Mouse (Mus musculus) MEL (cell line): ENCODE measurements around the gene Vmn1r232. TPM values are rescaled to one million over a fixed set of nuclear protein-coding genes. Genes with fewer than 3 reads are reported as not detected.

Experiments
- DNase-seq: peaks from one replicate; pipeline ENCODE4 v3.0.0; 2011; ENCODE audit warnings: low read depth, low spot score
- H3K27ac ChIP-seq: 2 replicates; pipeline ENCODE4 v1.5.1; 2012; ENCODE audit warnings: low read depth, mild to moderate bottlenecking, control low read depth, low read length, moderate library complexity; ENCODE audit not compliant: control insufficient read depth
- H3K27me3 ChIP-seq, 2 experiments: fragments of 150-350 bp in 1 of 2; sonication (generic) in 1 of 2; 2 replicates each; pipeline ENCODE4 v1.6.1; 2012; ENCODE audit warnings: low read length in 2 of 2, mild to moderate bottlenecking in 2 of 2, improper control_type of control experiment in 1 of 2, moderate library complexity in 1 of 2; ENCODE audit not compliant: insufficient read depth in 2 of 2, control insufficient read depth in 1 of 2
- H3K36me3 ChIP-seq, 2 experiments: 2 replicates each; pipeline ENCODE4 v1.6.1; 2012 to 2014; ENCODE audit warnings: low read length in 2 of 2, improper control_type of control experiment in 1 of 2, inconsistent platforms in 1 of 2, mild to moderate bottlenecking in 1 of 2; ENCODE audit not compliant: insufficient read depth in 2 of 2, control insufficient read depth in 1 of 2
- H3K4me1 ChIP-seq, 2 experiments: fragments of 150-350 bp in 1 of 2; sonication (generic) in 1 of 2; 2 replicates each; pipeline ENCODE4 v1.6.1; 2012; ENCODE audit warnings: low read length in 2 of 2, improper control_type of control experiment in 1 of 2, mild to moderate bottlenecking in 1 of 2; ENCODE audit not compliant: insufficient read depth in 2 of 2, control insufficient read depth in 1 of 2
- H3K4me3 ChIP-seq, 2 experiments: fragments of 150-350 bp in 1 of 2; sonication (generic) in 1 of 2; 2 replicates each; pipeline ENCODE4 v1.5.1; 2012; ENCODE audit warnings: low read depth in 2 of 2, low read length in 2 of 2, mild to moderate bottlenecking in 2 of 2, moderate library complexity in 2 of 2, control low read depth in 1 of 2, improper control_type of control experiment in 1 of 2; ENCODE audit not compliant: control insufficient read depth in 1 of 2, insufficient read depth in 1 of 2
- H3K79me2 ChIP-seq: 2 replicates; pipeline ENCODE4 v1.6.1; 2012; ENCODE audit warnings: mild to moderate bottlenecking, low read length, moderate library complexity; ENCODE audit not compliant: control insufficient read depth, poor library complexity, insufficient read depth
- H3K9ac ChIP-seq: 2 replicates; pipeline ENCODE4 v1.6.1; 2012; ENCODE audit warnings: low read depth, mild to moderate bottlenecking, control low read depth, low read length, moderate library complexity; ENCODE audit not compliant: control insufficient read depth, poor library complexity, severe bottlenecking
- H3K9me3 ChIP-seq: fragments of 150-350 bp; sonication (generic); replicated peaks from 2 replicates; pipeline ENCODE4 v1.6.1; 2012; ENCODE audit warnings: mild to moderate bottlenecking, low read length, improper control_type of control experiment, moderate library complexity; ENCODE audit not compliant: insufficient read depth
- BHLHE40 ChIP-seq: IDR thresholded peaks from 2 replicates; pipeline ENCODE4 v1.6.1; 2012; ENCODE audit warnings: low read depth, mild to moderate bottlenecking, inconsistent platforms, low read length, improper control_type of control experiment, borderline replicate concordance
- CHD2 ChIP-seq: IDR thresholded peaks from 2 replicates; pipeline ENCODE4 v1.6.1; 2011; ENCODE audit warnings: low read length, improper control_type of control experiment
- E2F4 ChIP-seq: IDR thresholded peaks from 2 replicates; pipeline ENCODE4 v1.6.1; 2011; ENCODE audit warnings: low read depth, low read length, improper control_type of control experiment, borderline replicate concordance
- ELF1 ChIP-seq: IDR thresholded peaks from 2 replicates; pipeline ENCODE4 v1.6.1; 2014; ENCODE audit warnings: low read depth, mild to moderate bottlenecking, inconsistent platforms, low read length, improper control_type of control experiment, moderate library complexity
- EP300 ChIP-seq, 2 experiments: IDR thresholded peaks; 2 replicates each; pipeline ENCODE4 v1.6.1; 2011; ENCODE audit warnings: improper control_type of control experiment in 2 of 2, low read length in 2 of 2, low read depth in 1 of 2, mild to moderate bottlenecking in 1 of 2
- GABPA ChIP-seq: IDR thresholded peaks from 2 replicates; pipeline ENCODE4 v1.6.1; 2012; ENCODE audit warnings: low read depth, mild to moderate bottlenecking, inconsistent platforms, low read length, improper control_type of control experiment, moderate library complexity
- GATA1 ChIP-seq: IDR thresholded peaks from 2 replicates; pipeline ENCODE4 v1.6.1; 2011; ENCODE audit warnings: low read depth, low read length, improper control_type of control experiment
- JUND ChIP-seq: IDR thresholded peaks from 2 replicates; pipeline ENCODE4 v1.6.1; 2011; ENCODE audit warnings: low read depth, mild to moderate bottlenecking, improper control_type of control experiment, low read length
- MAX ChIP-seq: IDR thresholded peaks from 2 replicates; pipeline ENCODE4 v1.6.1; 2011; ENCODE audit warnings: low read length, improper control_type of control experiment
- MAZ ChIP-seq: IDR thresholded peaks from 2 replicates; pipeline ENCODE4 v1.6.1; 2012; ENCODE audit warnings: low read depth, mild to moderate bottlenecking, inconsistent platforms, low read length, improper control_type of control experiment
- MEF2A ChIP-seq: IDR thresholded peaks from 2 replicates; pipeline ENCODE4 v1.6.1; 2014; ENCODE audit warnings: low read depth, mild to moderate bottlenecking, inconsistent platforms, low read length, improper control_type of control experiment; ENCODE audit not compliant: poor library complexity, insufficient replicate concordance, severe bottlenecking; ENCODE audit errors: extremely low read depth
- MXI1 ChIP-seq: IDR thresholded peaks from 2 replicates; pipeline ENCODE4 v1.6.1; 2011; ENCODE audit warnings: mild to moderate bottlenecking, low read depth, low read length, improper control_type of control experiment
- MYB ChIP-seq: IDR thresholded peaks from 2 replicates; pipeline ENCODE4 v1.6.1; 2011; ENCODE audit warnings: mild to moderate bottlenecking, low read depth, low read length, improper control_type of control experiment
- NELFE ChIP-seq: IDR thresholded peaks from 2 replicates; pipeline ENCODE4 v1.6.1; 2011; ENCODE audit warnings: low read depth, low read length, improper control_type of control experiment
- NRF1 ChIP-seq: IDR thresholded peaks from 2 replicates; pipeline ENCODE4 v1.6.1; 2014; ENCODE audit warnings: low read depth, mild to moderate bottlenecking, inconsistent platforms, low read length, improper control_type of control experiment, moderate library complexity; ENCODE audit not compliant: poor library complexity, insufficient read depth, severe bottlenecking
- POLR2A ChIP-seq, 2 experiments: IDR thresholded peaks; 2 replicates each; pipeline ENCODE4 v1.6.1; 2011 to 2012; ENCODE audit warnings: low read length in 2 of 2, mild to moderate bottlenecking in 2 of 2, control low read depth in 1 of 2, improper control_type of control experiment in 1 of 2, low read depth in 1 of 2, moderate library complexity in 1 of 2; ENCODE audit not compliant: control insufficient read depth in 1 of 2, insufficient read depth in 1 of 2, poor library complexity in 1 of 2
- POLR2AphosphoS2 ChIP-seq: IDR thresholded peaks from 2 replicates; pipeline ENCODE4 v1.6.1; 2011; ENCODE audit warnings: low read length, improper control_type of control experiment
- POLR2AphosphoS5 ChIP-seq: IDR thresholded peaks from 2 replicates; pipeline ENCODE4 v1.6.1; 2012; ENCODE audit warnings: low read depth, borderline replicate concordance, mild to moderate bottlenecking, inconsistent platforms, low read length, moderate library complexity, mixed read lengths
- RAD21 ChIP-seq: IDR thresholded peaks from 2 replicates; pipeline ENCODE4 v1.6.1; 2011; ENCODE audit warnings: mild to moderate bottlenecking, low read depth, low read length, improper control_type of control experiment
- RCOR1 ChIP-seq: IDR thresholded peaks from 2 replicates; pipeline ENCODE4 v1.6.1; 2012; ENCODE audit warnings: low read depth, mild to moderate bottlenecking, inconsistent platforms, low read length, improper control_type of control experiment
- SIN3A ChIP-seq: IDR thresholded peaks from 2 replicates; pipeline ENCODE4 v1.6.1; 2012; ENCODE audit warnings: low read length, improper control_type of control experiment, inconsistent platforms
- SMC3 ChIP-seq: IDR thresholded peaks from 2 replicates; pipeline ENCODE4 v1.6.1; 2011; ENCODE audit warnings: low read depth, low read length, improper control_type of control experiment
- TBP ChIP-seq: IDR thresholded peaks from 2 replicates; pipeline ENCODE4 v1.8.0; 2011; ENCODE audit warnings: low read depth, low read length, improper control_type of control experiment
- TCF12 ChIP-seq: IDR thresholded peaks from 2 replicates; pipeline ENCODE4 v1.6.1; 2014; ENCODE audit warnings: low read depth, mild to moderate bottlenecking, inconsistent platforms, low read length, improper control_type of control experiment, moderate library complexity
- UBTF ChIP-seq: IDR thresholded peaks from 2 replicates; pipeline ENCODE4 v1.6.1; 2012; ENCODE audit warnings: low read depth, mild to moderate bottlenecking, inconsistent platforms, low read length, improper control_type of control experiment, moderate library complexity, borderline replicate concordance; ENCODE audit not compliant: insufficient read depth
- USF1 ChIP-seq: IDR thresholded peaks from 2 replicates; pipeline ENCODE4 v1.6.1; 2014; ENCODE audit warnings: low read depth, mild to moderate bottlenecking, inconsistent platforms, low read length, improper control_type of control experiment, moderate library complexity
- USF2 ChIP-seq, 2 experiments: IDR thresholded peaks; 2 replicates each; pipeline ENCODE4 v1.6.1; 2011 to 2012; ENCODE audit warnings: improper control_type of control experiment in 2 of 2, low read length in 2 of 2, borderline replicate concordance in 1 of 2, inconsistent platforms in 1 of 2, low read depth in 1 of 2, mild to moderate bottlenecking in 1 of 2; ENCODE audit not compliant: insufficient read depth in 1 of 2
- ZC3H11A ChIP-seq: IDR thresholded peaks from 2 replicates; pipeline ENCODE4 v1.6.1; 2012; ENCODE audit warnings: low read depth, mild to moderate bottlenecking, inconsistent platforms, low read length, improper control_type of control experiment
- polyA plus RNA-seq, 2 experiments: library from polyadenylated mRNA; stranded (reverse) in 1 of 2; unstranded in 1 of 2; fragments of >175 nt in 1 of 2; fragments of >200 nt in 1 of 2; gene quantifications; 2 replicates each; pipeline versions ENCODE4 v1.2.1 to v1.2.4; 2012; ENCODE audit warnings: low replicate concordance in 2 of 2, low read depth in 1 of 2; ENCODE audit not compliant: insufficient read length in 2 of 2, insufficient read depth in 1 of 2, missing spikeins in 1 of 2
- total RNA-seq: library from RNA; depleted of rRNA; stranded (reverse); fragments of 300-350 nt; gene quantifications from 2 replicates; pipeline ENCODE4 v1.2.3, GENCODE M21; 2012

Vmn1r232 gene
- total and polyA plus RNA-seq, 3 experiments: not detected

DNA sequence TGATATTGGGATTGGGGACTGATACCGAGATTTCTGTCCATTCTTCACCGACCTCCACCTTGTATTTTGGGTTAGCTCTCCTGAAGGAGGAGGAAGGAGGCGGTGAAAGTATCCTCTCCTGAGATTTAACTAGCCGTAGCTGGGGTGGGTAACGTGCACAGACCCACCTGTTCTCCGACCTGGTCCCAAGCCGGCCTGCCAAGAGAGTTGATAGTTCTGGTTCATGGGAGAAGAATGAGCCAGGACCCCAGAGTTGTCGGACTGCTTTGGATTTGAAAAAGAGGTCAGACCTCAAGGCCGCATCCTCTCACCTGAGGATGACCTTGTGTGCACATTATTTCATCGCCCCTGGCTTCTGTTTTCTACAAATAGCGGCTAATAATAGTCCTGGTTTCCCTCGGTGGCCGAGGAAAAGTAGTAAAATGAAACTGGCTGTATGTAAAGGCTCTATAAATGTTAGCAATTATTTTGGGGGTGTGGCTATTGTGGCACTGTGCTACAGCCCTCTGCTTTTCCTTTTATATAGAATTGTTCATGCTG is 26.6 kb upstream of the Vmn1r232 start:
- Histone ChIP-seq H3K9me3 (no peaks in the 10 kb centered on the region), H3K9ac (peak overlapping the region; percentile 89), H3K4me1 (peaks cover 4 to 11% of the 10 kb centered on the region in 2 experiments), H3K4me3 (peak overlapping the region; percentile 80 to 90), H3K27ac (peak overlapping the region; percentile 78)
- DNase-seq: peak; percentile 48
- TF ChIP-seq MAZ (no peak), USF2 (IDR thresholded peaks at IDR 0.05; ENCODE audit: borderline replicate concordance in 1 of 2, insufficient read depth in 1 of 2, low read depth in 1 of 2, low read length in 2 of 2) (no peak), NRF1 (no peak), POLR2AphosphoS5 (no peak), RAD21 (no peak), POLR2AphosphoS2 (no peak), SIN3A (no peak), NELFE (no peak), JUND (no peak), ELF1 (no peak), CHD2 (no peak), ZC3H11A (no peak), USF1 (no peak)
- TF ChIP-seq, all 39 proteins: peak for 0
- Histone ChIP-seq H3K27me3 (no peaks in the 10 kb centered on the region), H3K36me3 (peaks cover 4 to 18% of the 10 kb centered on the region in 2 experiments), H3K79me2 (peaks cover 46% of the 10 kb centered on the region)

DNA sequence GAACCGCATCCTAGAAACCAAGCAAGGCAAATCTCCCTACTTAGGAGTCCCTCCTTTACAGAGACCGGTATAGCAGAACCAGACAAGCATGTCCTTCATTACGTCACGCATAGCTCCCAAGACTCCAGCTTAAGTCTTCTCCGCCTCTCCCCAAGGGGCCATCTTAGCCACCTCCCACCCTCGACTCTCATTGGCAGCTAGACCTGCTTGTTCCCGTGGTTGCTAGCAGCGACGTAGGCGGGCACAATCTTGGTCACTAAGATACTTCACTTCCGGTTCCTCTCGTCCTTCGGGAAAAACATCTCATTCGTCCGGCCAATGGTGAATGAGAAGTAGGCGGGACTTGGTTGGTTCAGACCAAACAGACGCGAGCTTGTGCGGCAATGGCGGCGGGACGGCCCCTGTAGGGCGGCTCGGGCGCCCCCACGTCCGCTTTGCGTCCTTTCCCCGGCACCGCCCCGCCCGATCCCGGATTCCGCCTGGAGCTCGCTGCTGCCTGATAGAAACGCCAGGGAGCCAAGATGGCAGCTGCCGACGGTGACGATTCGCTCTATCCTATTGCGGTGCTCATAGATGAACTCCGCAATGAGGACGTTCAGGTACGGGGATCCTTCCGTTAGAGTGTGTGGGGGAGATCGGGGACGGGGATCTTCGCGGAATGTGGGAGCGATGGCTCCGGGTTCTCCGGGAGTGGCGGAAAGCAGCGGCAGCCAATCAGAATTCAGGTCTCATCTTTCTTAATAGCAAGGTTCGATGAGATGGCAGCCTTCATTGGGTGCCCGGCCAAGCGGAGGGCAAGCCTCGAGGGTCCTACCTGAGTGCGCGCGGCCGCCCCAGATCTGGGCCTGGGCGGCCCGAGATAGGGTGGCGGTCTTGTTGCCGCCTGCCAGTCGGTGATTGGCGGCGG is 25.7 kb upstream of the Vmn1r232 start, which contains the start of gene Ppp2r1a:
Ppp2r1a (plus strand) TSS at position 327 of the 907 bp plus-strand sequence.
- Histone ChIP-seq H3K27me3 (no peaks in the 10 kb centered on the region), H3K36me3 (peaks cover 0 to 18% of the 10 kb centered on the region in 2 experiments; a peak in 2 of 4 replicates), H3K79me2 (peaks cover 41% of the 10 kb centered on the region), H3K4me3 (peak within 1 kb of the TSS; percentile 83 to 90), H3K4me1 (peaks cover 4 to 11% of the 10 kb centered on the region in 2 experiments), H3K9me3 (no peaks in the 10 kb centered on the region), H3K27ac (peak within 1 kb of the TSS; percentile 93), H3K9ac (peak within 1 kb of the TSS; percentile 89)
- DNase-seq: peak; percentile 99
- TF ChIP-seq UBTF (no peak), TCF12 (no peak), EP300 (IDR thresholded peaks at IDR 0.05; ENCODE audit: low read depth in 1 of 2, low read length in 2 of 2) (no peak), NELFE (peak; percentile 59; the same call in 1 of the 2 replicates), GATA1 (no peak), POLR2A (IDR thresholded peaks at IDR 0.05; ENCODE audit: control insufficient read depth in 1 of 2, insufficient read depth in 1 of 2, low read depth in 1 of 2, low read length in 2 of 2, poor library complexity in 1 of 2) (peak; percentile 64 to 81; a peak in 3 of 4 replicates), MAX (no peak; the same call in 1 of the 2 replicates), POLR2AphosphoS5 (0 out of 2 replicates have a peak, but pooled peaks have one; percentile 20), SMC3 (no peak), E2F4 (0 out of 2 replicates have a peak, but pooled peaks have one; percentile 12), TBP (peak; percentile 68; the same call in 1 of the 2 replicates), BHLHE40 (no peak), GABPA (peak; percentile 53; the same call in 1 of the 2 replicates), MXI1 (peak; percentile 54), RCOR1 (no peak), POLR2AphosphoS2 (peak; percentile 77; the same call in 1 of the 2 replicates), MYB (no peak), MEF2A (no peak), SIN3A (peak; percentile 30)
